Mouse (Mus musculus): ENCODE measurements around the gene Rpp25. TPM values are rescaled to one million over a fixed set of nuclear protein-coding genes. Genes with fewer than 3 reads are reported as not detected.
A peak's percentile ranks its signal among the peaks of the same experiment; 100 is the strongest.

The Rpp25 gene
- polyA plus RNA-seq, 1 experiment from 2014 or later: 1.1 TPM

DNA sequence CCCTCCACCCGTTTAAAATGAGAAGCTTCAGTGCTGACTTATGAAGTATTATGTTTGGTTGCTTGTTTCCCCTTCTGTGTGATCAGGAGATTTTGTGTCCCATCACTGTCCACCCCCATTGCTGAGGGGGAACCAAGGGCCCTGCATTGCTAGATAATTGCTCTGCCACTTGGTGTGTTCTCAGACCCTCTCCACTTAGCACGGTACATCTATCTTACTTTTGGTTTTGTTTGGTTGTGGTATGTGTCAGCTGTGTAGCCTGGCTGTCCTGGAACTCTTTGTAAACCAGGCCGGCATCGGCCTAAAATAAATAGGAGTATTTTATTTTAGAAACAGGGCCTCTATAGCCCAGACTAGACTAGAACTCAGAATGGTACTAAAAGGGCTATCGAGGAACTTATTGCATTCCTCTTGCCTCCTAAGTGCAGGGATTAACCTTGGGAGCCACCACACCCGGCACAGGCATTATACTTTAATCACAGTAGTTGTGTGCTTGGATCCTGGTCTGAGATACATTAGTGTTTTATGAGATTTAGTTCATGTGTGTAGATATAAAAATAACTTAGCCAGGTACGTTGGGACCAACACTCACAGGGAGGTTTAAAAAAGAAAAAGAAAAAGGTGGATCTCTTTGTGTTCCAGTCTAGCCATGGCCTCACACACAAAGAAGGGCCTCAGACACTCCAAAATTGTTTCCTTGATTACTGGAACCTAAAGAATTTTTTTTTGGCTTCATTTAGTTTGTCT is 18.5 kb downstream of the Rpp25 start:
- WGBS: 30% methylated on average over 7 of the region's 7 CpGs
- H3K27ac ChIP-seq: no peak overlapping the region

GRCm38 (mm10) chr9:57522861-57523246 is 19.0 kb downstream of the Rpp25 start:
- Histone ChIP-seq H3K4me2 (no peak overlapping the region), H3K27ac (no peak overlapping the region), H3K4me1 (peaks cover 13% of the 10 kb centered on the region), H3K4me3 (peak overlapping the region; percentile 97; the same call in 1 of the 2 replicates), H3K36me3 (no peaks in the 10 kb centered on the region), H3K9ac (no peak overlapping the region), H3K27me3 (no peaks in the 10 kb centered on the region), H3K9me3 (no peaks in the 10 kb centered on the region)
- ATAC-seq (ENCODE audit: insufficient number of reproducible peaks, low FRiP score, low TSS enrichment, low read depth): no peak
- WGBS: 78% methylated on average over 4 of the region's 4 CpGs

More for the DNA sequence above, 18.5 kb downstream of the Rpp25 start:
- Histone ChIP-seq H3K4me1 (peaks cover 13% of the 10 kb centered on the region), H3K4me3 (peak overlapping the region; percentile 97), H3K9ac (peak overlapping the region; percentile 89), H3K27me3 (no peaks in the 10 kb centered on the region), H3K4me2 (peak overlapping the region; percentile 71), H3K36me3 (no peaks in the 10 kb centered on the region), H3K9me3 (no peaks in the 10 kb centered on the region)
- ATAC-seq (ENCODE audit: insufficient number of reproducible peaks, low FRiP score, low TSS enrichment, low read depth): no peak

GRCm38 (mm10) chr9:57523754-57524153 is 19.9 kb downstream of the Rpp25 start:
- Histone ChIP-seq H3K9ac (no peak overlapping the region), H3K9me3 (no peaks in the 10 kb centered on the region), H3K36me3 (no peaks in the 10 kb centered on the region; the same call in 1 of the 2 replicates), H3K4me3 (no peak overlapping the region), H3K27ac (no peak overlapping the region), H3K27me3 (no peaks in the 10 kb centered on the region), H3K4me2 (no peak overlapping the region), H3K4me1 (peaks cover 13% of the 10 kb centered on the region)
- WGBS: 84% methylated on average over 1 of the region's 1 CpGs
- no peak for ATAC-seq (ENCODE audit: insufficient number of reproducible peaks, low FRiP score, low TSS enrichment, low read depth)

DNA sequence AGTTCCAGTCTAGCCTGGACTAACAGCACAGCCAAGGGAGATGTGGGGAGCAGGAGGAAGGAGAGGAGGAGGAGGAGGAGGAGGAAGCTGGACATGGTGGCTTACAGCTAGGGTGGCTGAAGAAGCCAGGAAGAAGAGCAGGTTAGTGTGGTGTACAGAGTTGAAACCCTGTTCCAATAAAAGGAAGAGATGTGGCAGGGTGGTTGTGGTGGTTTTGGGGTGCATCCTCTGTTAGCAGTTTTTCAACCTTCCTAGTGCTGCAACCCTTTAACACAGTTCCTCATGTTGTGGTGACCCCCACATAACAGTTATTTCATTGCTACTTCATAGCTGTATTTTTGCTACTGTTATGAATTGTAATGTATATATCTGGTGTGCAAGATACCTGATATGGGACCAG is 20.6 kb downstream of the Rpp25 start:
- Histone ChIP-seq H3K9me3 (no peaks in the 10 kb centered on the region), H3K4me3 (no peak overlapping the region), H3K27ac (no peak overlapping the region), H3K4me2 (no peak overlapping the region), H3K4me1 (peaks cover 13% of the 10 kb centered on the region), H3K9ac (no peak overlapping the region), H3K27me3 (no peaks in the 10 kb centered on the region), H3K36me3 (peaks cover 3% of the 10 kb centered on the region; the same call in 1 of the 2 replicates)
- no peak for ATAC-seq (ENCODE audit: insufficient number of reproducible peaks, low FRiP score, low TSS enrichment, low read depth)

DNA sequence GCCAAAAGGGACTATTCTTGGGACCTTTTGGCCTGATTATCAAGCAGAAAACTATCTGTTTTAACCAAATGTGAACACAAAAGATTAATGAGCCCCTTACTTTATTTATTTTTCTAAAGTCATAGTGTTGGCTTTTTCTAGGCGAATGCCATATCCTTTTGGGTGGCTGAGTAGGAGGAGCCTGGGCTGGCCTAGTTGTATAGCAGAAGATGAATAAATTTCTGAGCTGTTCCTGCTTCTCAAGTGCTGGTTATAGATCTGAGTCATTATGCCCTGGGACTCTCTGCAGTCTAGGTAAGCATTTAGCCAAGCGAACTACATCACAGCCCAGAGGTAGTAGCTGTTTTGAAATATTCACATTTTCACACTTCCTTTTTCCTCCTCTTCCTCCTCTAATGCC is 21.7 kb downstream of the Rpp25 start:
- Histone ChIP-seq H3K36me3 (peaks cover 3% of the 10 kb centered on the region; the same call in 1 of the 2 replicates), H3K9ac (no peak overlapping the region), H3K4me3 (no peak overlapping the region), H3K4me2 (no peak overlapping the region), H3K4me1 (peaks cover 13% of the 10 kb centered on the region), H3K9me3 (no peaks in the 10 kb centered on the region), H3K27me3 (no peaks in the 10 kb centered on the region), H3K27ac (no peak overlapping the region)
- no peak for ATAC-seq (ENCODE audit: insufficient number of reproducible peaks, low FRiP score, low TSS enrichment, low read depth)
- WGBS: 86% methylated on average over 2 of the region's 2 CpGs

GRCm38 (mm10) chr9:57526435-57526834 is 22.6 kb downstream of the Rpp25 start:
- H3K9ac ChIP-seq: no peak overlapping the region
- H3K9me3 ChIP-seq: no peaks in the 10 kb centered on the region
- peaks cover 6% of the 10 kb centered on the region; the same call in 1 of the 2 replicates for H3K36me3 ChIP-seq
- no peak overlapping the region for H3K4me3 ChIP-seq
- no peaks in the 10 kb centered on the region for H3K27me3 ChIP-seq
- H3K27ac ChIP-seq: no peak overlapping the region
- ATAC-seq (ENCODE audit: insufficient number of reproducible peaks, low FRiP score, low TSS enrichment, low read depth): no peak
- H3K4me1 ChIP-seq: peaks cover 13% of the 10 kb centered on the region
- H3K4me2 ChIP-seq: no peak overlapping the region

DNA sequence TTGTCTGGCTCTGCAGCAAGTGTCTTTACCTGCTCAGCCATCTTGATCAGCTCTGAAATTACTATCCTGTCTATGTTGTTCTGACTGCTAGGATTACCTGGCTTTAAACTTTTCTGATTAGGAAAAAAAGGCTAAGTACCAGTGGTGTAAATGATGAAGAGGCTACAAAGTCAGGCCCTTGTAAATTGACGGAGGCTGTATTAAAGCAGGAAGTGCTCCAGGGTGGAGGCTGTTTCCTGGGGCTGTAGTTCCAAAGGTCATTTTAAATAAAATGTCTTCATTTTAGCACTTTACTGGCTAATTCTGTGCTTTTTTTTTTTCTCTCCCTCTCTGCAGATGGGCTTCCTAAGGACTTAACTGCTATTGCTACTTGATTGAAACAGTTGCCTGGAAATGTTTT is 28.1 kb downstream of the Rpp25 start:
- H3K4me3 ChIP-seq: no peak overlapping the region
- H3K36me3 ChIP-seq: peaks cover 32% of the 10 kb centered on the region
- WGBS: 70% methylated on average over 1 of the region's 1 CpGs

GRCm38 (mm10) chr9:57536362-57536761 is 32.5 kb downstream of the Rpp25 start:
- no peak overlapping the region; the same call in 1 of the 2 replicates for H3K4me3 ChIP-seq
- H3K9ac ChIP-seq: no peak overlapping the region
- peaks cover 50% of the 10 kb centered on the region for H3K36me3 ChIP-seq
- WGBS: 93% methylated on average over 5 of the region's 5 CpGs
- H3K4me1 ChIP-seq: peaks cover 19% of the 10 kb centered on the region
- no peak for ATAC-seq (ENCODE audit: insufficient number of reproducible peaks, low FRiP score, low TSS enrichment, low read depth)
- peak overlapping the region; percentile 71 for H3K4me2 ChIP-seq
- no peaks in the 10 kb centered on the region for H3K27me3 ChIP-seq
- no peak overlapping the region for H3K27ac ChIP-seq
- H3K9me3 ChIP-seq: no peaks in the 10 kb centered on the region

More for the DNA sequence above, 28.1 kb downstream of the Rpp25 start:
- ATAC-seq (ENCODE audit: insufficient number of reproducible peaks, low FRiP score, low TSS enrichment, low read depth): no peak
- H3K4me2 ChIP-seq: no peak overlapping the region
- H3K9ac ChIP-seq: no peak overlapping the region
- H3K27me3 ChIP-seq: no peaks in the 10 kb centered on the region
- no peaks in the 10 kb centered on the region for H3K9me3 ChIP-seq
- peaks cover 4% of the 10 kb centered on the region; the same call in 1 of the 2 replicates for H3K4me1 ChIP-seq
- no peak overlapping the region for H3K27ac ChIP-seq

DNA sequence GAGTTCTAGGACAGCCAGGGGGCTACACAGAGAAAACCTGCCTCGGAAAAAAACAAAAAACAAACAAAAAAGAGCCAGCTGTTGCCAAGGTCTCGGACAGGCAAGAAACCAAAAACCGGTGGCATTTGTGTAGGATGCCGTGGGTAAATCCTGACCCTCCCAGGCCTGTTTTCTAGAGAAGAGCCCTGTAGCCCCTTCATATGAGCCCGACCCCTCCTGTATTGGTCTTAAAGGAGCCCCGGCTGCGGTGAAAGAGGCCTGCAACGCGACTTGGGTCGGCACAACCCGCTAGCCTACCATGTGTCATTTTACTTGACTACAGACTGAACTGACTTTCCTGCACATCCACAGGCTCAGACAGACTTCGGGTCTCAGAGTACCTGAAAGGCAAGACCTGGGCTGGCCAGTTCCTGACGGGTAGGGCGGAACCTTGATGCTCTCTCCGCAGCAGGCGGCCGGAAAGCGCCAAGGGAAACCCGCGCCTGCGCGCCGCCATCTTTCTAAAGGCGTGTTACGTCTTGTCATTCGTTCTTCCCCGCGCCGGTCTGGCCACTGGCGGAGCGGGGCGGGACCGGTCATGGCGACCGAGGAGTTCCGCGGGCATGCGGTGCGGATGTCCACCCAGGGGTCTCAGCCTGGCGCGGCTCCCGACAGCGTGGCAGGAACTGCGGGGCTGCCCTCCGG is 33.4 kb downstream of the Rpp25 start, which contains the start of gene Fam219b:
Gene Fam219b (plus strand): TSS at position 485 of the 684 bp plus-strand sequence.
- Histone ChIP-seq H3K4me1 (peaks cover 22% of the 10 kb centered on the region), H3K4me3 (peak within 1 kb of the TSS; percentile 91), H3K27me3 (no peaks in the 10 kb centered on the region), H3K36me3 (peaks cover 44% of the 10 kb centered on the region), H3K9ac (peak within 1 kb of the TSS; percentile 86), H3K4me2 (peak within 1 kb of the TSS; percentile 71), H3K9me3 (no peaks in the 10 kb centered on the region), H3K27ac (peak within 1 kb of the TSS; percentile 89)
- peak; percentile 83 for ATAC-seq (ENCODE audit: insufficient number of reproducible peaks, low FRiP score, low TSS enrichment, low read depth)
- 2% methylated on average over 45 of the region's 45 CpGs for WGBS

GRCm38 (mm10) chr9:57537728-57538181 is 33.9 kb downstream of the Rpp25 start:
- Histone ChIP-seq H3K4me3 (peak overlapping the region; percentile 91), H3K36me3 (peaks cover 42% of the 10 kb centered on the region), H3K9ac (peak overlapping the region; percentile 86), H3K9me3 (no peaks in the 10 kb centered on the region), H3K4me2 (peak overlapping the region; percentile 71), H3K4me1 (peaks cover 22% of the 10 kb centered on the region), H3K27me3 (no peaks in the 10 kb centered on the region), H3K27ac (peak overlapping the region; percentile 89)
- WGBS: under 1% methylated on average over 24 of the region's 24 CpGs
- peak; percentile 36; the same call in 1 of the 2 replicates for ATAC-seq (ENCODE audit: insufficient number of reproducible peaks, low FRiP score, low TSS enrichment, low read depth)

DNA sequence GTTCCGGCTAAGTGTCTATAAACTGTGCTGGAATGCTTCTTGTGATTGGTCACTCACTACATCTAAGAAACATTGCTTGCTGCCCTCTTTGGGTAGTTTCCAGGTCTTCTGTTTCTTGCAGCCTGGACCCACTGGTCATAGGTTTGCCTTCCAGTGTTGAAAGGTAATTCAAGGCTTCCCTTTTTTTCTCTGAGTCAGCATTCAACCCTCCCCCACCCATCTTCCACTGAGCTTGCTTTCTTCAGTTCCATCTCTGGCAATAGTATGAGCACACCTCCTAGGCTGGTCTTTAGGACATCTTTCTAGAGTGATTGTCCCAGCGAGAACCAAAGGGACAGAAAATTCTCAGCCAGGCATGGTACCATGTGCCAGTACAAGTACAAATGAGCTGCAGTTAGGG is 35.7 kb downstream of the Rpp25 start:
- H3K4me2 ChIP-seq: no peak overlapping the region
- H3K9me3 ChIP-seq: no peaks in the 10 kb centered on the region
- H3K27me3 ChIP-seq: no peaks in the 10 kb centered on the region
- H3K9ac ChIP-seq: no peak overlapping the region
- ATAC-seq (ENCODE audit: insufficient number of reproducible peaks, low FRiP score, low TSS enrichment, low read depth): no peak
- 88% methylated on average over 2 of the region's 2 CpGs for WGBS
- H3K27ac ChIP-seq: no peak overlapping the region
- H3K36me3 ChIP-seq: peaks cover 44% of the 10 kb centered on the region
- H3K4me3 ChIP-seq: no peak overlapping the region
- H3K4me1 ChIP-seq: peaks cover 22% of the 10 kb centered on the region

GRCm38 (mm10) chr9:57541312-57541711 is 37.5 kb downstream of the Rpp25 start:
- no peak overlapping the region for H3K4me3 ChIP-seq
- 9% methylated on average over 1 of the region's 1 CpGs for WGBS
- no peak for ATAC-seq (ENCODE audit: insufficient number of reproducible peaks, low FRiP score, low TSS enrichment, low read depth)
- no peaks in the 10 kb centered on the region for H3K27me3 ChIP-seq
- peaks cover 61% of the 10 kb centered on the region for H3K36me3 ChIP-seq
- peaks cover 22% of the 10 kb centered on the region for H3K4me1 ChIP-seq
- no peak overlapping the region for H3K9ac ChIP-seq
- H3K27ac ChIP-seq: no peak overlapping the region
- no peak overlapping the region for H3K4me2 ChIP-seq
- H3K9me3 ChIP-seq: no peaks in the 10 kb centered on the region

Data from limb, embryonic 15.5 days (tissue).